Mouse (Mus musculus) splenic B cell, adult 2 months (primary cell): Measurements from ENCODE around the gene Ptpa.
"Not testable (repeated sequence)": the region's sequence is repeated elsewhere in the genome, so short reads cannot be mapped to it uniquely, and the experiment has no call there.

Experiments used
- DNase-seq: peaks from one replicate; pipeline ENCODE4 v3.0.0-alpha.2; 2011; ENCODE audit warnings: low read depth, low spot score
- H3K27me3 ChIP-seq: 2 replicates; pipeline ENCODE4 v1.6.1; 2012; ENCODE audit warnings: mild to moderate bottlenecking, low read length, moderate library complexity, mixed read lengths; ENCODE audit not compliant: control insufficient read depth, poor library complexity, insufficient read depth, severe bottlenecking
- H3K36me3 ChIP-seq: 2 replicates; pipeline ENCODE4 v1.6.1; 2012; ENCODE audit warnings: mild to moderate bottlenecking, low read length, moderate library complexity, mixed read lengths; ENCODE audit not compliant: control insufficient read depth, poor library complexity, insufficient read depth, severe bottlenecking

Ptpa gene

DNA sequence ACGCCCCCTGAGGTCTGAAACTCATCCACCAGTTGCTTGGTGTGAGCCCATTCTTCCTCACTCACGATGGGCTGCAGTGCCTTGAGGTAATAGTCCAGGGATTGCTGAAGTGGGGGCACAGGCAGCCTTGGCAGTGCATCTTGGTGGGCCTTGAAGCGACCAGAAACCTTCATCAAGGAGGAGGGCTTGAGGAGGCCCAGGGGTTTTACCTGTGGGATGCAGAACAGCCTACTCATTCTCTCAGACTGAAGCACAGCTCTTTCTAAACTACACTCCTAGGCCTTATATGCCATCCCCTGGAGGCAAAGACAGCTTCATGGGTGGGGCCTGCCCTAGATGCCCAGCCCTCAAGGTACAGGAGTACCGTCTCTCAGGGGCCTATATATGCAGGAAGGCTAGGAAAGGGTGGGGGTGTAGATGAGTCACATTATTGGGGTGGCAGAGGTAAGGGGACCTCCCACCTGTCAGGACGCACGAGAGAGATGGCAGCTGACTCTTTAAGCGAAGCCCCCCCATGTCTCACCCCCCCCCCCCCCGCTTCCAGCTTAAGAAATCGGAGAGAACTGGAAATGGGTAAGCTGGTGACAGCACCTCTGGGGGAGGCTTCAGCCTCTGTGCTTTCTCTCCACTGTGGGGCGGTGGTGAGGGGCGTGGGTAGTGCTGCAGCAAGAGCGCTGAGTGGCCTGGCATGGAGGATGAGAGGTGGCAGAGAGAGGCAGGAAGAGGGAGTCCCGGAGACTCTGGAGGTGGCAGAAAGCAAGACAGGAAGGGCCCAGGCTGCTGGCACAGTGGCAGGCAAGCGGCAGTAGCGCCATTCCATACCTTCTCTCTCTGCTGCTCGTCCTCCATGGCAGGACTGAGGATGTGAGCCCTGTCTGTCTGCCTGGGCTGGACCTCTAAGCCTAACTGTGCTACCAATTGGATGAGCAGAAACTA is 2.5 kb upstream of the Ptpa start:
- H3K36me3 ChIP-seq: no peaks in the 10 kb centered on the region
- DNase-seq: no peak
- H3K27me3 ChIP-seq: no peaks in the 10 kb centered on the region

GRCm38 (mm10) chr2:30414101-30414500 is 1.7 kb upstream of the Ptpa start:
- H3K36me3 ChIP-seq: no peaks in the 10 kb centered on the region
- no peak for DNase-seq
- no peaks in the 10 kb centered on the region for H3K27me3 ChIP-seq

GRCm38 (mm10) chr2:30414681-30415080 is 1.2 kb upstream of the Ptpa start:
- no peak for DNase-seq
- no peaks in the 10 kb centered on the region for H3K36me3 ChIP-seq
- no peaks in the 10 kb centered on the region for H3K27me3 ChIP-seq

DNA sequence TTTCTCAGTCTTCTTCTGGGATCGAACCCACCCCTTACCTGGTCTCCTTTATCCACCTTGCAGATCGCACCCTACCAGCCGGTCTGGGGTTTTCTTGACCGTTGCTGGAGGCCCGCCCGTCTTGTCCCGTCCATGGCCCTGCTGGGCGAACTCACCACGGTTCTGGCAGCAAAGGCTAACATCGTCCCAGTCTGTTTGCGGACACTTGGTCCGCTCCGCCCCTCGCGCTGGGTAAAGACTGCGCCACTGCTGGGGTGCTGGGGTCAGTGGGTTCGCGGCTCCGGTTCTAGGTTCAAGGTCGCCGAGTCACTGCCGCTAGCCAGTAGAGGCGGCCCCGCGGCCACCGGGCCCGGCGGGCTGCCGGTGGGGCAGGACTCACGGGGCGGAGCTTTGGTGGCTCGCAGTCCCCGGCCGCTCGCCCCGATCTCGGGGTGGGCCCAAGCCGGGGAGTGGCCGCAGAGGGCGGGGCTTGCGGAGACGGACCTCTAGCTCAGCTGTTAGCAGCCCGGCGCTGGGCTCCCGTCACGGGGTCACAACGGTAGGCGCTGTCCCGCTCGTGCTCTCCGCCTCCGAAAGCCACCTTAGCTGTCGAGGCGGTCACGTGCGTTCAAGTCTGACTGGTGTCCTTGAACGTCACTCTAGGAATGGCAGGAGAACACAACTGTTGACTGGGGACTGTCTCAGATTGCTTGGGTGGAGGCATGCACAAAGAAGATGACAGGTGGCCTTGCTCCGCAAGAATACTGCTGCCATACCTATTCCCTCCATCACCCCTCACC is 493 bp upstream of the Ptpa start, which contains the start of gene Crat:
Crat (minus strand) TSS at position 657 of the 779 bp plus-strand sequence.
- DNase-seq: peak; percentile 82
- H3K27me3 ChIP-seq: no peaks in the 10 kb centered on the region
- no peaks in the 10 kb centered on the region for H3K36me3 ChIP-seq

- DNase-seq: no peak
- H3K27me3 ChIP-seq: no peaks in the 10 kb centered on the region
- H3K36me3 ChIP-seq: no peaks in the 10 kb centered on the region
Measured at GRCm38 (mm10) chr2:30416649-30416965, 768 bp downstream of the Ptpa start.

GRCm38 (mm10) chr2:30417154-30417553 is 1.3 kb downstream of the Ptpa start:
- not testable (repeated sequence) for H3K27me3 ChIP-seq, DNase-seq, H3K36me3 ChIP-seq

DNA sequence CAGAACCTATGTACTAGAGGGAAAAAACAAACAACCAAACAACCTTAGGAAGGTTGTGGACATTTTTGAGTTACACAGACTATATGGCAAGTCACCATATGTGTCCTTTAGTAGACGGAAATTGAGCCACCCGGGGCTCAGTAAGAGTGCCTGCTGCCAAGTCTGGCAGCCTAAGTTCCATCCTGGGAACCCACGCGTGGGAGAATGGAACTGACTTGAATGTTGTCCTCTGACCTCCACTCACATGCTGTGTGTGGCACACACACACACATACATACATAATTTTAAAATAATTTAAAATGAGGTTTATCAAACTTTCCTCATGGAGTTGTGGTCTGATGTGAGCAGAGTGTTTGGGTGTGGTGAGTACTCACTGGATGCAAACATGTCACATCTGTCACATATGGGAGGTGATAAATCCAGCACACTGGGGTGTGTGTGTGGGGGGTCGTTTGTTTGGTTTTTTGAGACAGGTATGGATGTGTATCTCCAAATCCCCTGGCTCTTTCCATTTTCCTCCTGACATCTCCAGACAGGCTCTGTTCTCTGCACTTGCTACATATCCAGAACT is 1.8 kb downstream of the Ptpa start:
- Histone ChIP-seq H3K36me3 (no peaks in the 10 kb centered on the region), H3K27me3 (no peaks in the 10 kb centered on the region)
- DNase-seq: no peak

GRCm38 (mm10) chr2:30418259-30418658 is 2.4 kb downstream of the Ptpa start:
- Histone ChIP-seq H3K36me3 (0 out of 2 replicates have a peak, but pooled peaks cover 1% of the 10 kb centered on the region), H3K27me3 (no peaks in the 10 kb centered on the region)
- DNase-seq: no peak

GRCm38 (mm10) chr2:30419112-30419511 is 3.3 kb downstream of the Ptpa start:
- Histone ChIP-seq H3K36me3 (0 out of 2 replicates have a peak, but pooled peaks cover 1% of the 10 kb centered on the region), H3K27me3 (no peaks in the 10 kb centered on the region)
- DNase-seq: no peak

- Histone ChIP-seq H3K36me3 (peaks cover 6% of the 10 kb centered on the region; the same call in 1 of the 2 replicates), H3K27me3 (no peaks in the 10 kb centered on the region)
- DNase-seq: no peak
Measured at GRCm38 (mm10) chr2:30421432-30421831, 5.6 kb downstream of the Ptpa start.

DNA sequence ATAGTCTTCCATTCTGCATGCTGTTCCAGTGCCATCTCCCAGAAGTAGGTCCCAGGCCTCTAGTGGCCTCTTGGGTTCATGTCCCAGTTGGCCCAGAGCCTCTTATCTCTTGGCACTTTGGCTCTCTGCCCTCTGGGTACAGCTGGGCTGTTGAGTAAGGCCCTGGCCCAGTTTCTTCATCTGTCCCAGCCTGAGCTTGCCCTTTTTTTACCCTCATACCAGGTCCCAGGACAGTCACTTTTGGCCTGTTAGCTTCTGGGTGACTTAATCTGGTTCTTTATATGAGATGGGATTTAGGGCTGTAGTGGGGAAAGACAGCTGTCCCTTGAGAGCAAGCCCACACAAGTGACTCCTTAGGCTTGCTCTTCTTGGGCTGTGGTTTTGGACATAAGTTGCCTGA is 13.3 kb downstream of the Ptpa start:
- DNase-seq: no peak
- H3K27me3 ChIP-seq: no peaks in the 10 kb centered on the region
- peaks cover 20% of the 10 kb centered on the region for H3K36me3 ChIP-seq

GRCm38 (mm10) chr2:30435326-30436155 is 19.7 kb downstream of the Ptpa start:
- DNase-seq: peak; percentile 89
- Histone ChIP-seq H3K36me3 (peaks cover 16% of the 10 kb centered on the region), H3K27me3 (no peaks in the 10 kb centered on the region)

GRCm38 (mm10) chr2:30436156-30436545 is 20.3 kb downstream of the Ptpa start:
- no peaks in the 10 kb centered on the region for H3K27me3 ChIP-seq
- no peak for DNase-seq
- peaks cover 13% of the 10 kb centered on the region for H3K36me3 ChIP-seq

GRCm38 (mm10) chr2:30436809-30437208 is 21.0 kb downstream of the Ptpa start:
- H3K27me3 ChIP-seq: no peaks in the 10 kb centered on the region
- peaks cover 13% of the 10 kb centered on the region for H3K36me3 ChIP-seq
- no peak for DNase-seq
